Mouse (Mus musculus): Measurements from ENCODE around the gene Snrpg. TPM values are rescaled to one million over a fixed set of nuclear protein-coding genes. Genes with fewer than 3 reads are reported as not detected.
"Not testable (repeated sequence)": the region's sequence is repeated elsewhere in the genome, so short reads cannot be mapped to it uniquely, and the experiment has no call there.

Snrpg gene
- total RNA-seq (2021) = 10 to 100 TPM; 45.9 to 49.7 TPM

DNA sequence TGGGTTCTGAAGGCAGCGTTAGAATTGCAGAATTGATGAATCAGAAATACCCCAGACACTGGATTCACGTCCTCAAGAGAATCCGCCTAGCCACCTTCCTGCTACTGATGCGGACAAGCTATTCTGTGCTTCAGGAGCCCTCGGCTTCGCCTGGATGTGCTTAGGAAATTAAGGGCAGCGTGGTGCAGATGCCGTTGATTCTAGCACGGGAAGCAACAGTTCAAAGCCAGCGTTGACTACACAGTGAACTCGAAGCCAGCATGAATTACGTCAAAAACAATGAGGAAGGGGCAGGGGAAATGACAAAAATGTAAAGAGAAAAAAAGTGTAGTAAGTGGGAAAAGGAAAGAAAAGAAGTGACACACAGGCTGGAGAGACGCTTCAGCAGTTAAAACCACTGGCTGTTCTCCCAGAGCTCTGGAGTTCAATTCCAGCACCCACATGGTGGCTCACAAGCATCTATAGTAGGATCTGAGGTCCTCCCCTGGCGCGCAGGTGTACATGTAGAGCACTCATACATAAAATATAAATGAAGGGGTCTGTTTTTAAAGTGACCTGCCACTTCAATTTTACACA, at the start of gene Snrpg:
Gene Snrpg, plus strand, starts transcription at position 541 of the 576 bp plus-strand sequence.
- no peak for DNase-seq (ENCODE audit: low spot score)
- intact Hi-C loops (cut with DNase I) = loop anchor here (2.0 kb wide), 1 partner anchor 26 kb away; the partner anchor contains the start of gene Pcyox1

DNA sequence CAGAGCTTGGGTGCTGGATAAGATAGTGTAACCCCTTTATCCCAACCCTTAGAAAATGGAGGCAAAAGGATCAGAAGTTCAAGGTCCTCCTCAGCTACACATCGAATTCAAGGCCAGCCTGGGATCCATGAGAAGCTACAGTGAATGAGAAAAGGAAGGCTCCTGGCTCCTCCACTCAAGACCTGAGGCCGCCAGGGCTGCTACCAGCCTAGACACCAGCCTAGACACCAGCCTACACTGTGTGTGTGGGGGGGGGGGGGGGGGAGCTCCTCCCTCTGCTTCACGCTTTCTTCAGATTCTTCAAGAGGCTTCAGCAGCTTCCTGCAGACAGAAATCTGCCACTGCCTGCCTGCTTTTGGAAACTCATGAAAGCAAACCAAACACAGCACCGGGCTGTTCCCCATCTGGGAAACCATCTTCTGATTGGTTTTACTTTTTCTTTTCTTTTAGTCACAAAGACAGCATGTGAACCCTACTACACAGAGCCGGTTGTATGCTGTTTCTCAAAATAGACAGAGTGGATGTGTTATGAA, 49.0 kb upstream of the Snrpg start:
- intact Hi-C loops (cut with DNase I) = no loop called here
- DNase-seq (ENCODE audit: low spot score) = no peak

- DNase-seq (ENCODE audit: low spot score) = no peak
- intact Hi-C loops (cut with DNase I) = no loop called here
Measured at GRCm38 (mm10) chr6:86322991-86323390, 48.1 kb upstream of the Snrpg start.

- intact Hi-C loops (cut with DNase I) = no loop called here
Measured at GRCm38 (mm10) chr6:86324400-86324799, 46.7 kb upstream of the Snrpg start.

DNA sequence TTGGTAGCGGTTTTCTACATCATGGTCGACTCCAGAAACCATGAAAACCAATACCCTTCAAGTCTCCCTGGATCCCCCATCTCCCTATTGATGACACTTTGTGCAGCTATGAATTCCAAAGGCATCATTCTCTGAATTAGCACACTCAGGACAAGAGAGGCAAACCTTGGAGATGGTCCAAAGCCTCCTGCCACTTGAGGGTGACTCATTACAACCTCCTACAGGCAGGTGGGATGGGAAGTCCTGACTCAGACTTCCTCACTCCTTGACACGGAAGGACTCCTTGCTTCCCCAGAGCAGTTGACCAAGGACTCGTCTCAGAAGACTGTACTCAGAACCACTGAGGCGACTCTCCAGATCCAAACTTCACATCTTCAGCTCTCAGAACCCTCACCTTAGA, 45.5 kb upstream of the Snrpg start:
- intact Hi-C loops (cut with DNase I) = no loop called here
- DNase-seq (ENCODE audit: low spot score) = no peak

More at GRCm38 (mm10) chr6:86324400-86324799, 46.7 kb upstream of the Snrpg start:
- DNase-seq (ENCODE audit: low spot score) = no peak

DNA sequence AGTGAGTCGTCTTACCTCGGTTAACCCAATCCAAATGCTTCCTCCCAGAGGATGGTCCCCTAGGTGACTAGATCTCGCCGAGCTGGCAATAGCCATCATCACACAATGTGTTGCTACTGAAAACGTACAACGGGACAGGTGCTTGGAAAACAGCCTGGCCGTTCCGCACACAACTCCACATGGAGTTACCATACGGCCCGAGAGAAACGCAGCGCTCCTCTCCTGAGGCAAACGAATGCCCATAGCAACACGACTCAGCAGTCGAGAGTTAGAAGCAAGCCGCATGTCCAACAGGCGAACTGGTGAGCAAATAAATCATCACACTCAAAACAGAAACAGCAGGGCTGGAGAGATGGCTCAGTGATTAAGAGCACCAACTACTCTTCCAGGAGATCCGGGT, 44.2 kb upstream of the Snrpg start:
- DNase-seq (ENCODE audit: low spot score) = no peak
- intact Hi-C loops (cut with DNase I) = no loop called here

DNA sequence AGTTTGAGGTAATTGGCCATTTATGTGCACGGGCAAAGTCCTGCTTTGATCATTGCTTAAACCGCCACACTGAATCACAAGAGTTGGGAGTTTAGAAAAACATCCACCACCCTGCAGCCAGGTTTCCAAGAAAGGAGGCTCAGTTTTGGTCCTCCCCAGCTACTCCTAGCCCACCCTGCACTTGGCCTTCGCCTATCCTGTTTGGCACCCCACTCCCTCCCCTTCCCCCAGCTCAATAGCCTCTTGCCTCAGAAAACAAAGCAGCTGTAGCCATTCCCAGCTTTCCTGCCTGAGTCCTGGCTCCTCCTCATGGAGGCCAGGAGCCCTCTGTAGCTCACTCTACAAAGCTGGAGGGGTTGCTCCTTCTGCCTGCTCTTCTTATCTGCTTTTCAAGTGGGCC, 42.7 kb upstream of the Snrpg start:
- intact Hi-C loops (cut with DNase I) = no loop called here
- DNase-seq (ENCODE audit: low spot score) = no peak

GRCm38 (mm10) chr6:86329943-86330342, 41.2 kb upstream of the Snrpg start:
- intact Hi-C loops (cut with DNase I) = no loop called here
- no peak for DNase-seq (ENCODE audit: low spot score)

DNA sequence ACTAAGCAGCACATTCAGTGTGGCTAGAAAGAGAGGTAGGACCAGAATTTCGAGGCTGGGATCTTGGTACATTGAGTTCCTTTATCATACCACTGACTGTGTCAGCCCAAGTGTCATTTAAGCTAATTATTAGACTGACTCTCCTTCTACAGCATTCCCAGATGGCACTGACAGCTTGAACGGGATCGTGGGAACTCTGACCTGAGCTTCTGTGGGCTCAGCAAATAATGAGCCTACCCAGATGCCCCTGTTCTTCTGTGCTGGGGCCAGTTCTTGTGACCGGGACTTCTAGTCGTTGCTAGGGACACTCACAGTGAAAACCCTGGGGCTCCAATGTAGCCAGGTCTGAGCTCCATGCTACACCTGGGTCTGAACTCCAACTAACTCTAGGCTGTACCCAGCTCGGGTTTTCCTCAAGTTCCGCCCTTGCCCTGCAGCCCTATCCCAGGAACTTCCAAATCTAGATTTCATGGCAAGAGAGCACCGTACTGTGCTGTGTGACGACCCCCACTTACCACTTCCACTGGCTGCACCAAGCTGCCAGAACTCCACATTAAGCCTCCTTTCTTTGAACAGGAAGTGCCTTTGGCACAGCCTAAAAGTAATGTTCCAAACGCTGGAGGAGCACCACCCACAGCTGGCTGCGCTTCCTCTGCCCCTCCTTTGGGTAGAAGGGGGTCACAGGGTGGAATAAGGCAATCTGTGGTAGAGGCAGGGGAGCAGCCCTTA, 35.8 kb upstream of the Snrpg start:
- intact Hi-C loops (cut with DNase I) = no loop called here
- DNase-seq (ENCODE audit: low spot score) = no peak

DNA sequence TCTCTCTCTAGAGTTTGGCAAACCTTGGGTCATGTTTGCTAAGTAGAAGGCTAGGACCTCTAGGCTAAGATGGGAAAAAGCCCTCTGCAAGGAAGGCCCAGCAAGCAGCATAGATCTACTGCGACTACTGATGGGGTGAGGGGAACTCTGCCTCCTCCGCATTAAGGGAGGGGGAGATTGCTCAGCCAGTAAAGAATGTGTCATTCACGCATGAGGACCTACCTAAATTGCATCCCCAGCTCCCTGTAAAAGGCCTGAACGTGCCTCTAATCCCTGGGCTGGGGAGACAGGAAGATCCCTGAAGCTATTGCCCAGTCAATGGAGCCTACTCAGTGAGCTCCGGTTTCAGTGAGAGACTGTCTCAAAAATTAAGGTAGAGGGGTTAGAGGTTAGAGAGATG, 35.2 kb upstream of the Snrpg start:
- intact Hi-C loops (cut with DNase I) = no loop called here
- DNase-seq (ENCODE audit: low spot score) = no peak

- intact Hi-C loops (cut with DNase I); DNase-seq (ENCODE audit: low spot score): not testable (repeated sequence)
Measured at GRCm38 (mm10) chr6:86336340-86336739, 34.8 kb upstream of the Snrpg start.

DNA sequence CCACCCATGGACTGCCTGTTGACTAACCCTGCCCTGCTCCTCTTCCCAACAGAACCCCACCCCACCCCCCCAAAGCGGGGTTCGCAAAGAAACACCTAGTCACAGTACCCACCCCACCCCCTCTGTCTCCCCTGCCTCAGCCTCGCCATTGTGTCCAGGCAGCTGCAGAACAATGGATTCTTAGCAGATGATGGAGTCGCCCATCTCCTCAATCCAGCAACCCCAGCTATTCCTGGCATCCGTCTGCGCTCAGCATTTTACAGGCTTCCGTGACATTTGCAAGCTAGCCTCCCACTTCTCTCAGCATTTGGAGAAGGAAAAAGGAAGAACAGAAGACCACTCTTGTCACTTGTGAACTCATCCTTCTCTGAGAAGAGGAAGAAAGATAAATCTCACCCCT, 27.4 kb upstream of the Snrpg start:
- intact Hi-C loops (cut with DNase I) = no loop called here
- DNase-seq (ENCODE audit: low spot score) = no peak

DNA sequence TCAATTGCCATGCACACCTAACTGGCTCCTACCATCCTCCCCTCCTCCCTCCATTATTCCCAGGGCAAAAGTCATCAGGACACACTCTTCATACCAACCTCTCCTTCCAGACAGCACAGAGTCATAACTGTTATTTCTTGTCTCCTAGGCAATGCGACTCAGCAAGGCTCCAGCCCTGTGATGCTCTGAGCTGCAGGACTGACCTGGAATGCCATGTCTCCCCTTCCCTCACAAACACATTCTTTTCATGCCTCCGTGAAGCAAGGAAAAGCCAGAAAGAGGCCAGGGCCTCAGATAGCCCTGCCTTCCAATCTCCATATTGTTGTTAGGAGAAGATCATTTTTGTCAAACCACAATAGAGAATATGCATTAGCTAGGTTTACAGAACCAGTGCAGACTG, 25.0 kb upstream of the Snrpg start:
- no peak for DNase-seq (ENCODE audit: low spot score)
- intact Hi-C loops (cut with DNase I) = no loop called here

- intact Hi-C loops (cut with DNase I) = no loop called here
- no peak for DNase-seq (ENCODE audit: low spot score)
Measured at GRCm38 (mm10) chr6:86349257-86349656, 21.8 kb upstream of the Snrpg start.

DNA sequence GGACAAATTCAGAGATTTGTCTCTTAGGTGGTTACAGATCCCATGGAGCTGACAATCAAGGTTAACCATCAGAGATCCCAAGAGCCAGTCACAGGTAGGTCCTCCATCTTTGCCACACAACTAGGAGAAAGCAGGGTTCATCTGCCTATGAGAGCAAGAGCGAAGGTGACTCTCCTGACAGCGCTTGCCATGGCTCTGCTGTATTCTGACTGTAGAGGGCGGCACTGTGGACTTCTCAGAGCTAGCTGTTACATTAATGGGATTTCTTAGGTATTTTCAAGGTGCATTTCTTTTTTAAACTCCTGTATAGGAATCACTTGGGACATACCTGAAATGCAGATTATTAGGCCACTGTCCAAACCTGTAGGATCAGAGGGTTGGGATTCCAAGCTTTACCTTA, 16.2 kb upstream of the Snrpg start:
- intact Hi-C loops (cut with DNase I) = no loop called here
- no peak for DNase-seq (ENCODE audit: low spot score)

GRCm38 (mm10) chr6:86356956-86357355, 14.1 kb upstream of the Snrpg start:
- DNase-seq (ENCODE audit: low spot score) = no peak
- intact Hi-C loops (cut with DNase I) = no loop called here

DNA sequence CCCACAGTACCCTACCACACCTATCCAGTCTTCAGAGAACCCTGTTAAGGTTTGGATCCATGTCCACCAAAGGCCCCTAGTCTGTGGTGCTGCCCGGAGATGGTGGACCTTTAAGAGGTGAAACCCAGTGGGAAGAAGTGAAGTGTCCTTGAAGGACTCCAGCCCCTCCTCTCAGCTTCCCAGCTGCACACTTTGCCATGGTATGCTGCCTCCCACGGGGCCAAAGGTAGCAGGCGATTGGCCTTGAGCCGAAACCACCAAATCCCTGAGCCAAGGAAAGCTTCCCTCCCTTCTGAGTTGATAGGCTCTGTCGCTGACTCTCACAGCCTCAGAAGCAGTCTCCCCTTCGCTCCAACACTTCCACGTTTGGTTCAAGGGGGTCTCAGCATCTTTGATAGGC, 10.4 kb upstream of the Snrpg start:
- no peak for DNase-seq (ENCODE audit: low spot score)
- intact Hi-C loops (cut with DNase I) = loop anchor here (5.0 to 10.0 kb wide), 4 partner anchors 168 to 426 kb away; partner anchors contain the start of gene Add2

GRCm38 (mm10) chr6:86361373-86361772, 9.7 kb upstream of the Snrpg start:
- intact Hi-C loops (cut with DNase I) = loop anchor here (5.0 to 10.0 kb wide), 4 partner anchors 169 to 427 kb away; partner anchors contain the start of gene Add2
- no peak for DNase-seq (ENCODE audit: low spot score)

DNA sequence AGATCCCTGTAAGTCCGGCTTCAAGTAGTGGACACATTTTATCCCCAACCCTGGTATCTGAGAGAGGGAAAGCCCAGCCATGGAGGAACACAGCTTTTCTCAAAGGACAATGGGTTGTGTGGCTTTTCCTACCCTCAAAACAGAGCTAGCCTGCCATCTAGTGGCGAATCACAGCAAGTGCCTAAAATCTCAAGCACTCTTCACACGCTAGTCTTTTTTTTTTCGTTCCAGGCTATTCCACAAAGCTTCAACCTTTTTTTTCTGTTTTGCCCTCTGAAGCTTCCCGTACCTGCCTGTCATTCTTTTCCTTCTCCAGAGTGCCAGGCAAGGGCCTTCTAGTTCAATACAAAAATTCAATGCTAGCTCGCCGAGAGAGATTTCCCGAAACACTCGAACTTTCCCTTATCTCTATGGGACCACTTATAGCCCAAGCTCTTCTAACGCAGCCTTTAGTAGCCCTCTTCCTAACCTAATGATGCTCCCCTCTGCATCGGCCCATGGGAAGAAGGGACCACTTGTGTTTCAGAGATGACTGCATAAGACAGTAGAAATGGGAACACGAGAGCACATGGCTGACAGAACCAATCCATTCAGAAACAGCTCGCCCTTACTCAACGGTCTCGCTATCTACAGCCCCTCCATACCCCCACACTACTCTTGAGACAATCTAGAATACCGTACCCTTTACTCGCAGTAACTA, 6.5 kb upstream of the Snrpg start:
- intact Hi-C loops (cut with DNase I) = loop anchor here (2.0 to 10.0 kb wide), 6 partner anchors 38 to 430 kb away; partner anchors contain the start of gene Add2

DNA sequence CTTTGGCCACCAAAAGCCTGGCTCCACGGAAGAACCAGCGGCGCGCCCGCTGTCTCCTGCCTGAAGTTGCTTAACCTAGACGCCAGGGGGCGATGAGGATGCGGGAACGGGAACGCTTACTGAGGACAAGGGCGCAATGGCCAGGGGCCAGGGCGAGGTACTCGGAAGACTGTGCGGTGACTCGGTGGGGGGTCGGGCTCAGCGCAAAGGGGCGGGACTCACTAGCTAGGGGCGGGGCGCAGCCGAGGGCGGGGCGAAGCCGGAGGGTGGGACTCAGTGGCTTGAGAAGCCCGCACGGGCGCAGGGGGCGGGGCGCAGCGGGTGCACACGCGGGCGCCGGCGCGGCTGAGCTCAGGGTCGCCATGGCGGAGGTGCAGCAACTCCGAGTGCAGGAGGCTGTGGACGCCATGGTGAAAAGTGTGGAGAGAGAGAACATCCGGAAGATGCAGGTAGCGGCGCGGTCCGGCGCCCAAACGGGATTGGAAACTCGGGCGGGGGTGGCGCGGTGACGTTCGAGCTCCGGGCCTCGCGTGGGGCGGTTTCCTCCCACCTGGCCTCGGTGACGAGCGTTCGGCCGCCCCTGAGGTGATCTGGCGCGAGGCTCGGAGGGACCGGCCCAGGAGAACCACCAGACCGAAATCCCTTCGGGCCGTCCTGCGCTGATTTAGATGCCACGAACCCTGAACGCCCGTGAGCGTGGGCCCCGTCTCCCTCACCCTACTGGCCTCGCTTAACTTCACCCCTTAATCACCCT, 5.6 kb upstream of the Snrpg start, which contains the start of gene Fam136a:
Gene Fam136a, plus strand, starts transcription at position 276 of the 754 bp plus-strand sequence.
- DNase-seq (ENCODE audit: low spot score) = peak; percentile 86
- intact Hi-C loops (cut with DNase I) = loop anchor here (2.0 to 10.0 kb wide), 4 partner anchors 37 to 431 kb away; partner anchors contain the start of gene Add2

More for the DNA sequence above, 6.5 kb upstream of the Snrpg start:
- DNase-seq (ENCODE audit: low spot score) = peak; percentile 39

Measured in heart, postnatal 25 days (tissue).